Mouse (Mus musculus): ENCODE measurements around the gene Tanc1. TPM values are rescaled to one million over a fixed set of nuclear protein-coding genes. Genes with fewer than 3 reads are reported as not detected.

Tanc1 gene
- 1 to 10 TPM; 2.6 to 7.5 TPM for total RNA-seq (2023)

GRCm38 (mm10) chr2:59611831-59612732 lies at the start of gene Tanc1:
Gene Tanc1 (plus strand): TSS chr2:59612042.

GRCm38 (mm10) chr2:59881831-59882741 lies 270.2 kb downstream of the Tanc1 start, which contains the start of gene Wdsub1:
Gene Wdsub1 (minus strand): TSS chr2:59882591.

Other genes with a start within 250 kb of the Tanc1 start
- not detected for gene Dapl1, start 127.4 kb upstream of the Tanc1 start, total RNA-seq (2023)